Mouse (Mus musculus) C2C12 (cell line): ENCODE results near the gene Adora1. TPM values are rescaled to one million over a fixed set of nuclear protein-coding genes. Genes with fewer than 3 reads are reported as not detected.

Experiments used
- H3K27me3 ChIP-seq: one replicate; pipeline ENCODE4 v1.6.1; 2011; ENCODE audit not compliant: control insufficient read depth, insufficient read depth, insufficient read length
- H3K36me3 ChIP-seq: one replicate; pipeline ENCODE4 v1.6.1; 2011; ENCODE audit not compliant: control insufficient read depth, insufficient read depth
- H3K4me3 ChIP-seq: one replicate; pipeline ENCODE4 v1.5.1; 2011; ENCODE audit warnings: mild to moderate bottlenecking, control low read depth; ENCODE audit not compliant: poor library complexity, insufficient read depth, severe bottlenecking
- H3K79me2 ChIP-seq: one replicate; pipeline ENCODE4 v1.6.1; 2011; ENCODE audit not compliant: control insufficient read depth, insufficient read depth
- H3K79me3 ChIP-seq: one replicate; pipeline ENCODE4 v1.6.1; 2011; ENCODE audit warnings: low read depth, control low read depth
- H3ac ChIP-seq: one replicate; pipeline ENCODE3; 2011; ENCODE audit warnings: low read depth; ENCODE audit not compliant: control insufficient read depth, insufficient read length
- CEBPB ChIP-seq: IDR thresholded peaks from one replicate; pipeline ENCODE4 v1.6.1; 2011; ENCODE audit warnings: low read depth, mild to moderate bottlenecking, control low read depth, moderate library complexity
- CTCF ChIP-seq: IDR thresholded peaks from one replicate; pipeline ENCODE4 v1.5.1; 2011; ENCODE audit not compliant: control insufficient read depth, insufficient read depth, insufficient read length
- FOSL1 ChIP-seq: IDR thresholded peaks from one replicate; pipeline ENCODE4 v1.8.0; 2011; ENCODE audit warnings: mild to moderate bottlenecking, low read length; ENCODE audit not compliant: poor library complexity, insufficient read depth, severe bottlenecking
- MAX ChIP-seq: IDR thresholded peaks from one replicate; pipeline ENCODE4 v1.6.1; 2011; ENCODE audit warnings: mild to moderate bottlenecking, control low read depth
- MYOD1 ChIP-seq: IDR thresholded peaks from one replicate; pipeline ENCODE4 v1.6.1; 2011; ENCODE audit warnings: low read depth; ENCODE audit not compliant: control insufficient read depth, insufficient read length
- MYOG ChIP-seq: IDR thresholded peaks from one replicate; pipeline ENCODE4 v1.6.1; 2011; ENCODE audit not compliant: control insufficient read depth, insufficient read length; ENCODE audit errors: extremely low read depth
- USF1 ChIP-seq: IDR thresholded peaks from one replicate; pipeline ENCODE4 v1.6.1; 2011; ENCODE audit warnings: low read depth, mild to moderate bottlenecking, control low read depth, moderate library complexity
- polyA plus RNA-seq: library from polyadenylated mRNA; unstranded; fragments of >200 nt; fragmentation: generic; extraction: Trizol; gene quantifications from one replicate; pipeline ENCODE4 v1.2.1, GENCODE M21; 2012; ENCODE audit warnings: missing spikeins

The Adora1 gene
- polyA plus RNA-seq, 1 experiment, result 0.05 TPM

DNA sequence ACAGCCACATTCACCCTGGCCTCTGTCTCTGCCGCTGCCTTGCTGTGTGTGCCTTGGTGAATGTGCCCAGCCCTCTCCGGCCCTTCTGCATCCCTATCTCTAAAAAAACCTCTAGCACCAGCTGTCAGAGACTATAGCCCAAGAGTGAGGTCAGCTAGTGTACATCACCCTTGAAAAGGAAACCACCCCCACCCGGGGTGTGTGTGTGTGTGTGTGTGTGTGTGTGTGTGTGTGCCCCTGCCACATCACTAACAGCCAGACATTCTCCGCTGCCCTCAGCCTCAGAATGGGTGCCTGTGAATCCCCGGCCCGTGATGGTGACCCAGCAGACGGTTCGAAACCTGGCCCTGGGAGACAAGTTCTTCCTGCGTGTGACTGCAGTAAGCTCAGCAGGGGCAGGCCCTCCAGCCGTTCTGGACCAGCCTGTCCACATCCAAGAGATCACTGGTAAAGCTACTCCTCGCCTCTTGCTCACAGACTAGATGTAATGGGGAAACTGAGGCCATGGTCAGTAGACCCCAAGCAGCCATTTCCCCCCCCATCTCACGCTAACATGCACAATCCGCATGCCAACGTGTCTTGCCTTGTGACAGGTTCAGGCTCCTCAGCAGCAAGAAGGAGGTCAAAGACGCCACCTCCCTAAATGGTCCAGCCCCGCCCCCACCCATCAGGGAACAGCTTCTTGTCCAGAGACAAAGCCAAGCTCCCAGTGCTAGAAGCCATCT lies 40.8 kb downstream of the Adora1 start:
- Histone ChIP-seq H3ac (no peak overlapping the region), H3K27me3 (no peaks in the 10 kb centered on the region), H3K79me3 (no peaks in the 10 kb centered on the region), H3K4me3 (no peak overlapping the region), H3K36me3 (no peaks in the 10 kb centered on the region), H3K79me2 (no peaks in the 10 kb centered on the region)
- TF ChIP-seq MYOD1 (peak; percentile 47), CTCF (no peak)

DNA sequence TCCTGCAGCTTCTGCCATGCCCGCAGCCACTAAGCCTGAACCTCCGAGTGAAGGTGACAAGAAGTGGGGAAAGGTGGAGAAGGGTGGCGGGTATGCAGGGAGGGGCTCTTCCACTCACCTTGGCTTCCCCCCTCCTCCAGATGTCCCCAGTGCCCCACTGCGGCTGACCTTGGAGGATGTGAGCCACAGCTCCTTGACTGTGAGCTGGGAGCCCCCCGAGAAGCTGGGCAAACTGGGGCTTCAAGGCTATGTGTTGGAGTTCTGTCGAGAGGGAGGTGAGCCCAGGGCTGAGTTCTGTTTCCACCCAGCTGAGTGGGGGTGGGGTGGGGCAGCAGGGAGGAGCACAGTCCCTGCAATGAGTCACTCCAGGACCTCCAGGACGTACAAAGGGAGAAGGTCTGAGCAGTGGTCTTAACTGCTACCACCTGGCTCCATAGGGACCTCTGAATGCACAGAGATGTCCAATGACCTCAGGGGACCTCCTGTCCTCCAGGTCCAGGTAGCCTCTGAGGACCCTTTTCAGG lies 41.5 kb downstream of the Adora1 start:
- TF ChIP-seq MYOG (no peak), USF1 (no peak), CTCF (no peak), CEBPB (no peak), MAX (no peak), MYOD1 (no peak), FOSL1 (no peak)
- no peaks in the 10 kb centered on the region for H3K79me3 ChIP-seq
- no peaks in the 10 kb centered on the region for H3K36me3 ChIP-seq
- H3K27me3 ChIP-seq, result no peaks in the 10 kb centered on the region
- H3K79me2 ChIP-seq, result no peaks in the 10 kb centered on the region
- no peak overlapping the region for H3ac ChIP-seq
- no peak overlapping the region for H3K4me3 ChIP-seq

DNA sequence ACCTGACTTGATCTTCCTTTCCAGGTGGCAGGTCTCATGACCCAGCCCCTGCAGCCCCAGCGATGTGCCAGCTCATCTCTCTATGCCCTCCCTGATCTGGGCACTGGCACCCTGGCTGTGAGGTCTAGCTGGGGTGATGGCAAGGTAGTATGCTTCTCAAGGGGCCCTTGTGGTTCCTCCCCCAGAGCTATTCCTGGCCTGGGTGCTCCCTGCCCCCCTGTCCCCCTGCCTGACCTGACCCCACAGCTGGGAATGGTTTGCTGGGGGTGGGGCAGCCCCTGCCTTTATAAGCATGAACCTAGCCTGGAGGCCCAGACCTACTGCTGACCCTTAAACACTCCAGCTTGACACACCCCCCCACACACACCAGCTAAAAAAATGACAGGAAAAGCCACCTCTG lies 42.1 kb downstream of the Adora1 start, which contains the start of gene Mybph:
Gene Mybph (plus strand): TSS at position 323 of the 400 bp plus-strand sequence.
- Histone ChIP-seq H3K36me3 (no peaks in the 10 kb centered on the region), H3ac (no peak within 1 kb of the TSS), H3K79me3 (no peaks in the 10 kb centered on the region), H3K79me2 (no peaks in the 10 kb centered on the region), H3K27me3 (no peaks in the 10 kb centered on the region), H3K4me3 (no peak within 1 kb of the TSS)
- TF ChIP-seq CTCF, result no peak
- TF ChIP-seq MAX, result no peak
- no peak for TF ChIP-seq MYOG
- TF ChIP-seq CEBPB, result no peak
- TF ChIP-seq MYOD1, result no peak

DNA sequence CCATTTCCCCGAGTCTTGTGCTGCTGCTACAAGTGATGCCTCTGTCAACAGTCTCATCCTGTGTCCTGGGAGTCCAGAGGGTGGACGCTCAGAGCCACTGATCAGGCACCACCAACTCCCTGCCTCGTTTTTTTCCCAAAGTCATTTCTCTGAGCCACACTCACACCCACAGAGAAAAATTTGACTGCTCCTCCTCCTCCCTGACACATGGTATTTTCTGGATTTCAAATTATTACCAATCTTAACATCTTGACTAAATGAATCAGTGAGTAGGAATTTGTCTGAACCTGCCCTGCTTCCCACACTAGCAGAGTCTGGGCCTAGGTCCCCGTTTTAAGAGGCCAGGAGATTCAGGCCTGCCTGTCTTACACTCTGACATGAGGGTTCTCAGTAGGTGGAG lies 43.2 kb downstream of the Adora1 start:
- Histone ChIP-seq H3ac (no peak overlapping the region), H3K4me3 (no peak overlapping the region), H3K79me3 (no peaks in the 10 kb centered on the region), H3K27me3 (peaks cover 4% of the 10 kb centered on the region), H3K36me3 (no peaks in the 10 kb centered on the region), H3K79me2 (no peaks in the 10 kb centered on the region)
- TF ChIP-seq MAX (no peak), MYOG (no peak), FOSL1 (no peak), USF1 (no peak), CTCF (no peak), CEBPB (no peak), MYOD1 (no peak)

DNA sequence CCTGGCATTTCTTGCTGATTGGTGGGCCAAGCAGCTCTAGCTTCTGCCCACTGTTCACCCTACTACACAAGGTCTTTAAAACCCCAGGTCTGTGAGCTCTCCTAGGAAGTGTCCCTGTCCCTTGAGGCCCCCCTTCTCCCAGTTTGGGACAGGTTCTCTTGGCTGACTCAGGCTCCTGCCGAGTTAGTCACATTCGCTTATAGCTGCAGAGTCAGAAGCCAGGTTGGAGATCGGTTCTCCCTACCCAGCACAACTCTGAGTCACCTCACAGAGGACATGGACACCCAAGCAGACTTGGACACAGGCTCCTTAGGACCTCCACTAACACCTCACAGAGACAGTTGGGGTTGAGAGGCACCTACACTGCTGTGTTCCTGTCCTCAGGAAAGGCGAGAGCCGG lies 44.0 kb downstream of the Adora1 start:
- Histone ChIP-seq H3K79me3 (no peaks in the 10 kb centered on the region), H3K79me2 (no peaks in the 10 kb centered on the region), H3ac (no peak overlapping the region), H3K27me3 (peaks cover 9% of the 10 kb centered on the region), H3K36me3 (no peaks in the 10 kb centered on the region), H3K4me3 (no peak overlapping the region)
- TF ChIP-seq CTCF (no peak), MYOG (no peak), FOSL1 (no peak), MYOD1 (no peak), MAX (no peak), USF1 (no peak), CEBPB (no peak)

DNA sequence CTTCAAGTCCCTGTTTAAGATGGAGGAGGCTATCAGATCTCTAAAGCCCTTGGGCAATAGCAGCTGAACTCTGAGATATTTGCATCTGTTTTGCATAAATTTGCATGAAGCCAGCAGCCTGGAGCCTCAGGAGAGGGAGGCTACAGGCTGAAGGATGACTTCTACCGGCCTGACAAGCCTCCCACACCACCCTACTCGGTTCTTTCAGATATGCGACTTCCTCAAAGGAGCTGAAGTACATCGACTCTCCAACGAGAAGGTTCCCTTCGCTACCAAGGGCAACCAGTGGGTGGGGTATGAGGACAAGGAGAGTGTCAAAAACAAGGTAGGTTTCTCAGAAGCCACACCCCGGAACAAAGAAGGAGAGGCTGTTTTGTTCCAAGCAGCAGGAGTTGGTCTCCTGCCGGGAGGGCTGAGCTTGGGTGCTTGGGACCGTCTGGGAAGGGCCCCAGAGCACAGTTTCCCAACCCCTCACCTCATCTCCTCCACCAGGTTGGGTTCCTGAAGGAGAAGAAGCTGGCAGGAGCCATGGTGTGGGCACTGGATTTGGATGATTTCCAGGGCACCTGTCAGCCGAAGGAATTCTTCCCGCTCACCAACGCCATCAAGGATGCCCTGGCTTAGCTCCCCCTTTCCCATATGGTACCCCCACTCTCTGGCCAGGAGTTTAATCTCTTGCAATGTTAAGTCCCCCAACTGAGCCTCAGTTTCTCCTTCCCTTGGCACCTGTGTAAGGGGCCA lies 46.1 kb downstream of the Adora1 start:
- Histone ChIP-seq H3K79me3 (no peaks in the 10 kb centered on the region), H3K4me3 (no peak overlapping the region), H3K36me3 (no peaks in the 10 kb centered on the region), H3ac (no peak overlapping the region), H3K27me3 (peaks cover 18% of the 10 kb centered on the region), H3K79me2 (no peaks in the 10 kb centered on the region)
- TF ChIP-seq FOSL1, result no peak
- no peak for TF ChIP-seq USF1
- no peak for TF ChIP-seq CTCF
- TF ChIP-seq CEBPB, result no peak
- TF ChIP-seq MYOG, result no peak
- TF ChIP-seq MYOD1, result no peak
- no peak for TF ChIP-seq MAX
